Mouse (Mus musculus): ENCODE measurements around the gene Arpc1b. TPM values are rescaled to one million over a fixed set of nuclear protein-coding genes. Genes with fewer than 3 reads are reported as not detected.
A peak's percentile ranks its signal among the peaks of the same experiment; 100 is the strongest.
"Not testable (repeated sequence)": the region's sequence is repeated elsewhere in the genome, so short reads cannot be mapped to it uniquely, and the experiment has no call there.

Arpc1b gene
- polyA plus RNA-seq, 1 experiment from 2014 or later, result 101 TPM

DNA sequence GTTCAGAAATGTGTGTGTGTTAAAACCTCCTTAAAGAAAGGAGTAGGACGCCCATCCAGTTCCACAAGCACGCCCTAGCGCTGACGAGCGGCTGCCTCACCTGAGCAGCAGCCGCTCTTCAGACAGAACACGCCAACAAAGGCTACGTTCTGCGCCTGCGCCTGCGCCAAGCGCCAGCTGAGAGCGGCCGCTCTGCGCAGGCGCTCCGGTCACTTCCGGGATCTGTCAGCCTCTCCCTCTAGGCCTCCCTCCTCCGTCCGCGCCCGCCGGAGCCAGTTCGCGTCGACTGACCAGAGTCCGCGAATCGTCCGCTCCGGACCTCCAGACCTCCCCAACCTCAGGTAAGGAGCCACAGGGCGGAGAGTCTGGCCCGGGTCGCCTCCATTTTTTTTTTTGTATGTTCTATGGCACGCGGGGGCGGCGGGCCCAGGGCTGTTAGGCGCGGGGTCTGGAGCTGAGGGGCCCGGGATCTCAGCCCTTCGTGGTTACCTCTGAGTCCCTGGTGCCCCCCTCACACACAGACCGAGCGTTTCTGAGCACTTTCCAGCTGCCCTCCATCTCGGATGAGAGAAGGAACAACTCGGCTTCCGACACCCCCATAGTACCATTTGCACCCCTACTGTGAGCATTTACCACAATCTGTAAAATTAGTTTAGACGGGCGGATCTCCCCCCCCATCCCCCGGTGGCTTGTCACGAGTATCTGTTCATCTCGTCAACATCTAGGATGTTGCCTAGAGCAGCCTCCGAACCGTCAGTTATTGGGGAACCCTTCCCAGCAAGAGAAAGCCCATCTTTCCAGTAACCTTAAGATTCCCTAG lies 30.2 kb upstream of the Arpc1b start, which contains the start of the genes Arpc1a and Kpna7:
Arpc1a (plus strand) TSS at position 199 of the 820 bp plus-strand sequence.
Kpna7 (minus strand) TSS at position 399 of the 820 bp plus-strand sequence.
- Histone ChIP-seq H3K4me1 (ENCODE audit: control insufficient read depth, insufficient read depth, low read length) (0 out of 2 replicates have a peak, but pooled peaks cover 3% of the 10 kb centered on the region), H3K4me2 (ENCODE audit: low read depth, severe bottlenecking) (peak within 1 kb of the TSS; percentile 86), H3K4me3 (ENCODE audit: low read depth, low read length) (peak within 1 kb of the TSS; percentile 71), H3K27ac (replicated peaks; ENCODE audit: low read depth, low read length) (0 out of 2 replicates have a peak within 1 kb of the TSS, but pooled peaks have one; percentile 24), H3K9me3 (ENCODE audit: control insufficient read depth, low read length) (no peaks in the 10 kb centered on the region), H3K27me3 (ENCODE audit: control insufficient read depth, insufficient read depth, low read length) (no peaks in the 10 kb centered on the region), H3K9ac (ENCODE audit: low read length) (peak within 1 kb of the TSS; percentile 70), H3K36me3 (ENCODE audit: control insufficient read depth, insufficient read depth, low read length) (0 out of 2 replicates have a peak, but pooled peaks cover 4% of the 10 kb centered on the region)
- ATAC-seq (ENCODE audit: insufficient number of reproducible peaks, low FRiP score, low TSS enrichment, low read depth), result peak; percentile 92
- DNase-seq (ENCODE audit: low spot score), result peak; percentile 94
- under 1% methylated on average over 54 of the region's 54 CpGs for whole genome bisulfite sequencing

DNA sequence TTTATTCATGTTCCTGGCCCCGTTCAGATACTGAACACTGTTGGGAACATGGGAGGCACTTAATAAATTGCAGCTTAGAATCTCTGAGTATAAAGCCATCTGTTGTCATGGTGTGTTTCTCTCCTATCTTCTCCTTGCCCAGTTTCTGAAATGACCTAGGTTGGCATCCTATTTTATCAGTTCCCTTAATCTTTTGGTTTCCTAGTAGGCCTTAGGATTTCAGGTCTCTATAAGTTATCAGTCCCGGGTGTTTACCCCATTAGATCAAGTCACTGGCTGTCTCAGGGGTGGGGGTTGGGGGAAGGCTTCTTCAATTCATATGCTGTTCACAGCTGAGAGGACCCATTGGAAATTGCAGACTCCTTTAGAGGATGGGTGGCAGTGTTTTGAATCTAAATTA lies 29.2 kb upstream of the Arpc1b start:
- Histone ChIP-seq H3K36me3 (ENCODE audit: control insufficient read depth, insufficient read depth, low read length) (0 out of 2 replicates have a peak, but pooled peaks cover 4% of the 10 kb centered on the region), H3K4me1 (ENCODE audit: control insufficient read depth, insufficient read depth, low read length) (0 out of 2 replicates have a peak, but pooled peaks cover 3% of the 10 kb centered on the region), H3K4me2 (ENCODE audit: low read depth, severe bottlenecking) (peak overlapping the region; percentile 86), H3K27me3 (ENCODE audit: control insufficient read depth, insufficient read depth, low read length) (no peaks in the 10 kb centered on the region), H3K4me3 (ENCODE audit: low read depth, low read length) (peak overlapping the region; percentile 71), H3K9ac (ENCODE audit: low read length) (no peak overlapping the region), H3K9me3 (ENCODE audit: control insufficient read depth, low read length) (no peaks in the 10 kb centered on the region), H3K27ac (replicated peaks; ENCODE audit: low read depth, low read length) (no peak overlapping the region)
- DNase-seq (ENCODE audit: low spot score) (no peak), ATAC-seq (ENCODE audit: insufficient number of reproducible peaks, low FRiP score, low TSS enrichment, low read depth) (no peak)
- WGBS, result 78% methylated on average over 2 of the region's 2 CpGs

GRCm38 (mm10) chr5:145088186-145088585 lies 25.8 kb upstream of the Arpc1b start:
- peaks cover 11% of the 10 kb centered on the region for H3K36me3 ChIP-seq (ENCODE audit: control insufficient read depth, insufficient read depth, low read length)
- 0 out of 2 replicates have a peak, but pooled peaks cover 3% of the 10 kb centered on the region for H3K4me1 ChIP-seq (ENCODE audit: control insufficient read depth, insufficient read depth, low read length)
- no peak overlapping the region for H3K27ac ChIP-seq (replicated peaks; ENCODE audit: low read depth, low read length)
- H3K4me3 ChIP-seq (ENCODE audit: low read depth, low read length), result no peak overlapping the region
- H3K4me2 ChIP-seq (ENCODE audit: low read depth, severe bottlenecking), result no peak overlapping the region
- no peaks in the 10 kb centered on the region for H3K9me3 ChIP-seq (ENCODE audit: control insufficient read depth, low read length)
- no peak for DNase-seq (ENCODE audit: low spot score)
- ATAC-seq (ENCODE audit: insufficient number of reproducible peaks, low FRiP score, low TSS enrichment, low read depth), result no peak
- 96% methylated on average over 2 of the region's 2 CpGs for WGBS
- H3K9ac ChIP-seq (ENCODE audit: low read length), result no peak overlapping the region
- H3K27me3 ChIP-seq (ENCODE audit: control insufficient read depth, insufficient read depth, low read length), result no peaks in the 10 kb centered on the region

- Histone ChIP-seq H3K9me3 (ENCODE audit: control insufficient read depth, low read length) (no peaks in the 10 kb centered on the region), H3K4me3 (ENCODE audit: low read depth, low read length) (no peak overlapping the region), H3K4me2 (ENCODE audit: low read depth, severe bottlenecking) (no peak overlapping the region), H3K27ac (replicated peaks; ENCODE audit: low read depth, low read length) (no peak overlapping the region), H3K27me3 (ENCODE audit: control insufficient read depth, insufficient read depth, low read length) (no peaks in the 10 kb centered on the region), H3K36me3 (ENCODE audit: control insufficient read depth, insufficient read depth, low read length) (peaks cover 14% of the 10 kb centered on the region), H3K9ac (ENCODE audit: low read length) (no peak overlapping the region), H3K4me1 (ENCODE audit: control insufficient read depth, insufficient read depth, low read length) (no peaks in the 10 kb centered on the region)
- WGBS, result 100% methylated on average over 3 of the region's 3 CpGs
- ATAC-seq (ENCODE audit: insufficient number of reproducible peaks, low FRiP score, low TSS enrichment, low read depth) (no peak), DNase-seq (ENCODE audit: low spot score) (no peak)
These were observed 24.1 kb upstream of the Arpc1b start for GRCm38 (mm10) chr5:145089878-145090277.

DNA sequence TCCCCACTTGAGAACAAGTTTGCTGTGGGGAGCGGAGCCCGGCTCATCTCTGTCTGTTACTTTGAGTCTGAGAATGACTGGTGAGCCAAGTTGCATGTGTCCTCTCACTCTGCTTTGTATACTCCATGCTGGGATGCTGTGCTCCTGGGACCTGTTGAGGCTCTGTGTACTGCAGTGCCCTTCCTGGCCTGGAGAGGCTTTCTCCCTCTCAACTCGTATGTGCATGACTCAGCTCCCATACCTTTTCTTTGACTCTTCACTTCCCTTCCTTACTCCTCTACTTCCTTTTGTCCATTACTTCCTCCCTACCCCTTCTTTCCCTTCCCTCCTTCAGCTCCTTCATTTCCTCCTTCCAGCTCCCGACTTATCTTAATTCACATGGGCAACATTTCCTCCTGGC lies 17.8 kb upstream of the Arpc1b start:
- 89% methylated on average over 4 of the region's 4 CpGs for WGBS

DNA sequence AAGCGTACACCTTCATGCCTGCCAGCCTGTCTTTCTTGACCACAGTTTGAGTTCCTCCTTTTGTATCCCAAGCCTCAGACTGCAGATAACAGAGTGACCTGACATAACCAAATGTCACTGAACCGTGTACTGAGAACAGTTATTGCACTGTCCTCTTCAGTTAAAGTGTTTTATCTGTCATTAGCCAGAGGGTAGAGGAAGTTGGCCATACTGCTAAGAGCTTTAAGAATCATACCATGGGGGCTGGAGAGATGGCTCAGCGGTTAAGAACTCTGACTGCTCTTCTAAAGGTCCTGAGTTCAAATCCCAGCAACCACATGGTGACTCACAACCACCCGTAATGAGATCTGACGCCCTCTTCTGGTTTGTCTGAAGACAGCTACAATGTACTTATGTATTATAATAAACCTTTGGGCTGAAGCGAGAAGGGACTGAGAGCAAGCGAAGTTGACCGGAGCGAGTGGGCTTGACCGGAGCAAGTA lies 15.6 kb upstream of the Arpc1b start:
- no peak for DNase-seq (ENCODE audit: low spot score)
- Histone ChIP-seq H3K4me3 (ENCODE audit: low read depth, low read length) (no peak overlapping the region), H3K4me1 (ENCODE audit: control insufficient read depth, insufficient read depth, low read length) (no peaks in the 10 kb centered on the region), H3K9ac (ENCODE audit: low read length) (no peak overlapping the region), H3K27ac (replicated peaks; ENCODE audit: low read depth, low read length) (no peak overlapping the region), H3K4me2 (ENCODE audit: low read depth, severe bottlenecking) (no peak overlapping the region), H3K36me3 (ENCODE audit: control insufficient read depth, insufficient read depth, low read length) (peaks cover 33% of the 10 kb centered on the region), H3K27me3 (ENCODE audit: control insufficient read depth, insufficient read depth, low read length) (no peaks in the 10 kb centered on the region), H3K9me3 (ENCODE audit: control insufficient read depth, low read length) (no peaks in the 10 kb centered on the region)
- 95% methylated on average over 10 of the region's 10 CpGs for WGBS
- ATAC-seq (ENCODE audit: insufficient number of reproducible peaks, low FRiP score, low TSS enrichment, low read depth), result no peak

More for the DNA sequence above, 17.8 kb upstream of the Arpc1b start:
- no peaks in the 10 kb centered on the region for H3K4me1 ChIP-seq (ENCODE audit: control insufficient read depth, insufficient read depth, low read length)
- DNase-seq (ENCODE audit: low spot score) (no peak), ATAC-seq (ENCODE audit: insufficient number of reproducible peaks, low FRiP score, low TSS enrichment, low read depth) (no peak)
- no peak overlapping the region for H3K4me2 ChIP-seq (ENCODE audit: low read depth, severe bottlenecking)
- H3K9me3 ChIP-seq (ENCODE audit: control insufficient read depth, low read length), result no peaks in the 10 kb centered on the region
- H3K36me3 ChIP-seq (ENCODE audit: control insufficient read depth, insufficient read depth, low read length), result peaks cover 34% of the 10 kb centered on the region
- H3K9ac ChIP-seq (ENCODE audit: low read length), result no peak overlapping the region
- H3K27ac ChIP-seq (replicated peaks; ENCODE audit: low read depth, low read length), result no peak overlapping the region
- H3K4me3 ChIP-seq (ENCODE audit: low read depth, low read length), result no peak overlapping the region
- H3K27me3 ChIP-seq (ENCODE audit: control insufficient read depth, insufficient read depth, low read length), result no peaks in the 10 kb centered on the region

- no peak overlapping the region for H3K9ac ChIP-seq (ENCODE audit: low read length)
- 95% methylated on average over 9 of the region's 9 CpGs for WGBS
- H3K27ac ChIP-seq (replicated peaks; ENCODE audit: low read depth, low read length), result no peak overlapping the region
- ATAC-seq (ENCODE audit: insufficient number of reproducible peaks, low FRiP score, low TSS enrichment, low read depth) (no peak), DNase-seq (ENCODE audit: low spot score) (no peak)
- H3K4me1 ChIP-seq (ENCODE audit: control insufficient read depth, insufficient read depth, low read length), result no peaks in the 10 kb centered on the region
- H3K4me2 ChIP-seq (ENCODE audit: low read depth, severe bottlenecking), result no peak overlapping the region
- no peaks in the 10 kb centered on the region for H3K27me3 ChIP-seq (ENCODE audit: control insufficient read depth, insufficient read depth, low read length)
- no peaks in the 10 kb centered on the region for H3K9me3 ChIP-seq (ENCODE audit: control insufficient read depth, low read length)
- no peak overlapping the region for H3K4me3 ChIP-seq (ENCODE audit: low read depth, low read length)
- H3K36me3 ChIP-seq (ENCODE audit: control insufficient read depth, insufficient read depth, low read length), result peaks cover 34% of the 10 kb centered on the region
These were observed 13.1 kb upstream of the Arpc1b start for GRCm38 (mm10) chr5:145100960-145101359.

DNA sequence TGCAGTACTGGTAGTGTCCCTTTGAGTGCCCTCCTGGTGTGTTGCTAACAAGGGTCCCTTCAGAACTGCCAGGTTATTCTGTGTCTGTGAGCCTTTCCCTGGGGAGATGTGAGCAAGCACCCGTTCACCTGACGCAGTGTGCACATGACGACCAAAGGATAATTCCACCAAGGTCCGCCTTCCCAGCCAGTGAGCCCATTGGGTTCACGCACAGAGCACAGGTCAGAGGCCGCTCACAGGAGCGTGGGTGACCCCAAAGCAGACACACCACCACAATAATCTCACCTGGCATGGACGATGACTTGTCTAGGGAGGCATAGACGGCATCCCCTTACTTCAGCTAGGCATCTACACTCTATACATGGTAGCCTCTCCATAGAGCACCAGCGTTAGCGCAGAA lies 12.6 kb upstream of the Arpc1b start:
- not testable (repeated sequence) for H3K9me3 ChIP-seq (ENCODE audit: control insufficient read depth, low read length); H3K9ac ChIP-seq (ENCODE audit: low read length); H3K4me1 ChIP-seq (ENCODE audit: control insufficient read depth, insufficient read depth, low read length); H3K4me2 ChIP-seq (ENCODE audit: low read depth, severe bottlenecking); DNase-seq (ENCODE audit: low spot score); H3K4me3 ChIP-seq (ENCODE audit: low read depth, low read length); ATAC-seq (ENCODE audit: insufficient number of reproducible peaks, low FRiP score, low TSS enrichment, low read depth); H3K27ac ChIP-seq (replicated peaks; ENCODE audit: low read depth, low read length); H3K27me3 ChIP-seq (ENCODE audit: control insufficient read depth, insufficient read depth, low read length)
- 97% methylated on average over 11 of the region's 11 CpGs for WGBS
- peaks cover 32% of the 10 kb centered on the region for H3K36me3 ChIP-seq (ENCODE audit: control insufficient read depth, insufficient read depth, low read length)
